Mouse (Mus musculus) naive thymus-derived CD4-positive, alpha-beta T cell, adult 2 months (primary cell): ENCODE data around the gene Zswim1.

ENCODE experiments used
- DNase-seq: peaks from one replicate; pipeline ENCODE4 v3.0.0-alpha.2; 2011; ENCODE audit warnings: low read depth

Zswim1 gene

GRCm38 (mm10) chr2:164822636-164823165, at the start of gene Zswim1:
TSS of gene Zswim1 (plus strand) at chr2:164822686.
- DNase-seq, result peak; percentile 99

GRCm38 (mm10) chr2:164773229-164773988, 49.1 kb upstream of the Zswim1 start:
- DNase-seq, result no peak

GRCm38 (mm10) chr2:164773989-164774364, 48.5 kb upstream of the Zswim1 start:
- DNase-seq, result no peak

GRCm38 (mm10) chr2:164776130-164776529, 46.4 kb upstream of the Zswim1 start:
- no peak for DNase-seq

- no peak for DNase-seq
These were observed 45.7 kb upstream of the Zswim1 start for GRCm38 (mm10) chr2:164776801-164777200.

- no peak for DNase-seq
These were observed 45.1 kb upstream of the Zswim1 start for GRCm38 (mm10) chr2:164777246-164778014.

DNA sequence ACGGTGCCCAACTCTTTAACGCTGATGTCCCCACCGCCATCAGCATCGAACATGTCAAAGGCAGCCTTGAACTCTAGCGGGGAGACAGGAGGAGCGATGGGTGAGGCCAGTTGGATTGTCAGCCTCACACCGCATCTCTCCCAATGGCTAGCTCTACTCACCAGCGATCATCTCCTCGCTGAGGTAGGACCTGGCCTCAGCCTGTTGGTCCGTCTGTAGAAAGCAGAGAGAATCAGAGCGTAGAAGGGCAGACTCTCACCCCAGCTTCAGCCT, 44.5 kb upstream of the Zswim1 start:
- DNase-seq, result no peak

DNA sequence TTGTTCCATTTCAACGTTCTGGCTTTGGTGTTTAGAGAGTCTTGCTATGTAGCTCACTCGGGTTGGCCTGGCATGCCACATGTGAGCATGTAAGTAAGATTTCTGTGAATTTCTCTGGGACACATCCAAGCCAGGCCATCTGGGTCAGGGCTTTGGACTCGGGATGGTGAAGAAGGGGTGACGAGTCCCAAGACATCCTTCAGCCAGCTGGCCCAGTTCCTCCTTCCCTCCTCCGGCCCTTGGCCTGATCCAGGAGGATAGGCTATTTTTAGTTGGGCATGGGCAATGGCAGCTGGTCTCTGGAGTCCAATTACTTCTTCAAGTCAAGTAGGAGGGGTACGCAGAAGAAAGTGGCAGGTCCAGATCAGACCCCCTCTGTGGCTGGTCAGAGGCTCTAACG, 43.7 kb upstream of the Zswim1 start:
- DNase-seq, result no peak

DNA sequence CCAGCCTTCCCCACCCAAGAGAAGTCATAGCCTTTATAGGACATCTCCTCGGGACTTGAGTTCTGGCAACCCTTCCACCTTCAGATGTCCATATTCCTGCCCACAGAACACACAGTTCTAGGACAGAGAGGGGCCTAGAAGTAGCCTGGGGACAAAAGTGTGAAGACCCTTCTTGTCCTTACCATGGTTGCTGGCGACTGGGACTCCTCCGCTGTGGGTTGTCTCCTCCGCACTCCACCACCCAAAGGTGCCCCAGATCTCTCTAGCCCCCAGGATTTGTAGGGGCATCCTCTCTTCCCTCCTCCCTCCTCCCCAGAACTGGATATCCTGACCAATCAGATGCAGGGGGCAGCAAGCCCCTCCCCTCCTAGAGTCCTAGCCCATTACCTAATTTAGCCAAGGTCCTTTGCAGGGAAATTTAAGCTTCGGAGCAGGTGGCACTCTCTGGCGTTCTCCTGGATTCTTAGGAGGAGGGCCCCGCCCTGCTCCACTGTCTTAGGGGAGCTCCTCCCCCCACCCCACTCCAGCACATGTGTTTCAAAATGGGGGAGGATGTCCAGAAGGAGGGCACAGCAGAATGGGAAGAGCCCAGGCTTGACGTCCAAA, 42.9 kb upstream of the Zswim1 start, which contains the start of gene Tnnc2:
Tnnc2 (minus strand) TSS at position 487 of the 606 bp plus-strand sequence.
- no peak for DNase-seq

DNA sequence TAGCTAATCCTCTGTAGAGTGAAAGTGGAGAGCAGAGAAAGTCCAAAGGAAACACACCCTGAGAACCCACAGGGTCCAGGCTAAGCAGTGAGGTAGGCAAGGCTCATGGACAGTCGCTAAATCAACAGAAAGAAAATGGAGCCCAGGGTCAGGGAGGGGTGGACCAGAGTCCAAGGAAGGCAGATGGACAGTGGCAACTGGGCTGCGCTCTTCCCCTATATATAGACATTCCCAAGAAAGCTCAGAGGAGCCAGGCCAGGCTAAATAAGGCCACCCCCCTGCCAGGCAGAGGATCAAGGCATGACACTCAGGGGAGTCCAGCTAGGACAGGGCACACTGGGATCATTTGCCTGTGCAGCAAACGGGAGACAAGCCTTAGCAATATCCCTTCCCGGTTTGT, 40.6 kb upstream of the Zswim1 start:
- DNase-seq, result no peak

GRCm38 (mm10) chr2:164783926-164784581, 38.4 kb upstream of the Zswim1 start:
- DNase-seq, result peak; percentile 43

GRCm38 (mm10) chr2:164784869-164785420, 37.5 kb upstream of the Zswim1 start:
- DNase-seq, result no peak

DNA sequence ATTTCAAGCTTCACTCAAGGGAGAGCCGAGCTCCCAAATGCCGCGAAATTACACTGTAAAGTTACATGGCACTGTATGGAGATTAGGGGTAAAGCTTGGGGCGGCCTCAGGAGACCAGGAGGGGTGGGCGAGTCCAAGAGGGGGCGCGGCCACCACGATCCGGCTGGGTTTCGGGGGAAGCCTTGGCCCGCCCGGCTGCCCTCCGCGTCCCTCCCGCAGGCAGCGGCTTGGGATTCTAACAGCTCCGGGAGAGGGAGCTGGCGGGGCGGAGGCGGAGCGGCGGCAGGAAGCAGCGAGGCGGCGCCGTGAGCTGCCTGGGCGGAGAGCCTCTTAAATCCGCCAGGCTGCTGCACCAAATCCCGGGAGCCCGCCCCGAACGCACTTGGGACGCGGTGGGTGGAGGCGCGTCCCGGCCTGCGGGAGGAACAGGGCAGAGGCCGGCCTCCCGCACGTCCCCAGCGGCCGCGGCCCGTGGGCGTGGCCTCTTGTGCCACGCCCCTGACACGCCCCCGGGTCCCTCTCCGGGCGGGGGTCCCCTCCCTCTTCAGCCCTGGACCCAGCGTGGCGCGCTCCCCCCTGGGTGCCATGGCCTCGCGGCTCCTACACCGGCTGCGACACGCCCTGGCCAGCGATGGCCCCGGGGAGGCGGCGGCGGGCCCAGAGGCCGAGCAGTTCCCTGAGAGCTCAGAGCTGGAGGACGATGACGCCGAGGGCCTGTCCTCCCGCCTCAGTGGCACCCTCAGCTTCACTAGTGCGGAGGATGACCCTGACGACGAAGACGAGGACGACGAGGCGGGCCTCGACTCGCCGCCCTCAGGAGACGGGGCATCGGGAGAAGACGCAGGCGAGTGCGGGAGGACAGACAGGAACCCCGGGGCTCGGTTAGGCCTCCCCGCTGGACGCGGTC, 36.8 kb upstream of the Zswim1 start, which contains the start of gene Snx21:
Snx21 (plus strand) TSS at position 343 of the 907 bp plus-strand sequence.
- peak; percentile 76 for DNase-seq

DNA sequence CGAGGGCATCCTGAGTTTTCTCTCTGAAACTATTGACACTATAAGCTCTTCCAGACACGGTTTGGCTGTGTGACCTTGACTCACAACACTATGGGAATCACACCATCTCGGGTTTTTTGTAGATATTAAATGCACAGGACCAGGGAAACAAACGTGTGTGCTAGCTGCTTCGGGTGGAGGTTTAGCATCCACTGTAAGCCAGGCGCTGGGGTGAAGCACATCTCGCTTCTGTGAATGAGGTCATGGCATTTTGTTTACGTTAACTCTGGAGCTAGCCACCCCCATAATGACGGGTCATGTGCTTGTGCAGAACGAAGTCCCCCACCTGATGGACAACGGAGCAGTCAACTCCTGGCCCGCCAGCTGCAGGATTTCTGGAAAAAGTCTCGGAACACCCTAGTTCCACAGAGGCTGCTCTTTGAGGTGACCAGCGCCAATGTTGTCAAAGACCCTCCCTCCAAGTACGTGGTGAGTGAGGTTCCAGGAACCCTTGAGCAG, 36.0 kb upstream of the Zswim1 start:
- no peak for DNase-seq

GRCm38 (mm10) chr2:164787032-164787431, 35.5 kb upstream of the Zswim1 start:
- DNase-seq, result no peak

- no peak for DNase-seq
These were observed 34.7 kb upstream of the Zswim1 start for GRCm38 (mm10) chr2:164787779-164788178.

GRCm38 (mm10) chr2:164788411-164788810, 34.1 kb upstream of the Zswim1 start:
- no peak for DNase-seq

DNA sequence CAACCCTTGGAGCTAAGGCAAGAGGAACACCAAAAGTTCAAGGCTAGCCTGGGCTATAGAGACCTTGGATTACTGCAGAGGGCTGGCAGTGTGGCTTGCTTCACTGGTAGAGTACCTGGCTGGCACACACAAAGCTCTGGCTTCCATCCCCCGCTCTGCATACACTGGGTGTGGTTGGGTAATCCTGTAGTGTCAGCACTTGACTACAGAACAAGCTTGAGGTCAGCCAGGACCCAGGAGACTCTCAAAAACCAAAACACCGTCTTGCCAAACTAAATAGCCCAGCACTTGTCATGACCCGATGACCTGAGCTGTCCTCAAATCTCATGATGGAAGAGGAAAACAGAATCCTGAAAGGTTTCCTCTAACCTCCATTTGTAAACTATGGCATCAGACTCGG, 32.0 kb upstream of the Zswim1 start:
- DNase-seq, result no peak

DNA sequence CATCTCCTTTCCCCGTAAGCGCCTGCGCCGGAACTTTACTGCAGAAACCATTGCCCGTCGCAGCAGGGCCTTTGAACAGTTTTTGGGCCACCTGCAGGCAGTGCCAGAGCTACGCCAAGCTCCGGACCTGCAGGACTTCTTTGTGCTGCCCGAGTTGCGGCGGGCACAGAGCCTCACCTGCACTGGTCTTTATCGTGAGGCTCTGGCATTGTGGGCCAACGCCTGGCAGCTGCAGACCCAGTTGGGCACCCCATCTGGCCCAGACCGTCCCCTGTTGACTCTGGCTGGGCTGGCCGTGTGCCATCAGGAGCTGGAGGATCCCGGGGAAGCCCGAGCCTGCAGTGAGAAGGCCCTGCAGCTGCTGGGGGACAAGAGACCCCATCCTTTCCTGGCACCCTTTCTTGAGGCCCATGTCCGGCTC, 30.6 kb upstream of the Zswim1 start:
- no peak for DNase-seq

DNA sequence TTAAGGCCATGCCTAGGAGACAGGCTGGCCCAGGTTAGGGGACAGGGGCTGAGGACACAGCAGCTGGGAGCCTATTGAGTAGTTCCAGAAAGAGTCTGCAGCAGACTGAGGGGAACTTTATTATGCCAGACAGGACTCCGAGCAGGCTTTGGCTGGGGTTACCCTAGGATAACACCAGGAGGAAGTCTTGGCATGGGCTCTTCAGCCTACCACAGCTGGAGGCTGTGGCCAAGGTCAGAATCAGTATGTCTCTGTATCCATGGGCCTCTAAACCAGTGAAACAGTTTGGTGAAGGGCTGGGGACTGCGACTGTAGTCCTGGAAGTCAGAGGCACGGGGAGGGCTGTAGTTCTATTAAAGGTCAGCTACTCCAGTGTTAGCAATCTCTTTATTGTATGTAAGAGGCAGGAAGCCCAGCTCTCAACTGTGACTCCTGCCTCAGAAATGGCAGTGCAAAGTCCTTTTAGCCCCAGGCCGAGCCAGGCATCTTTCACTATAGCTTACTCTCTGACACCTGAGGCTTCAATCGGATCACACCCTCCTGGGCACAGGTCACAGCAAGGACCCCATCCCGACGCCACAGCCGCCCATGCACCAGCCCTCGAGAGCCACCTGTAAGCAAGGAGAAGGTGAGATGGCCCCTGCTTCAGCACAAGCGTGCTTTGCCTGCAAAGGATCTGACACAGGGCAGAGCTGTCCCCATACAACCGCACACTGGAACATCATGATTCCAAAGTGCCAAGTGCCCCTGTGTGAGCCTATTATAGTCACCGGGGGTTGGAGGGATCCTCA, 29.9 kb upstream of the Zswim1 start:
- DNase-seq, result no peak
